ENCODE assay signal across 8 mouse cellular contexts in the genomic region with DNA sequence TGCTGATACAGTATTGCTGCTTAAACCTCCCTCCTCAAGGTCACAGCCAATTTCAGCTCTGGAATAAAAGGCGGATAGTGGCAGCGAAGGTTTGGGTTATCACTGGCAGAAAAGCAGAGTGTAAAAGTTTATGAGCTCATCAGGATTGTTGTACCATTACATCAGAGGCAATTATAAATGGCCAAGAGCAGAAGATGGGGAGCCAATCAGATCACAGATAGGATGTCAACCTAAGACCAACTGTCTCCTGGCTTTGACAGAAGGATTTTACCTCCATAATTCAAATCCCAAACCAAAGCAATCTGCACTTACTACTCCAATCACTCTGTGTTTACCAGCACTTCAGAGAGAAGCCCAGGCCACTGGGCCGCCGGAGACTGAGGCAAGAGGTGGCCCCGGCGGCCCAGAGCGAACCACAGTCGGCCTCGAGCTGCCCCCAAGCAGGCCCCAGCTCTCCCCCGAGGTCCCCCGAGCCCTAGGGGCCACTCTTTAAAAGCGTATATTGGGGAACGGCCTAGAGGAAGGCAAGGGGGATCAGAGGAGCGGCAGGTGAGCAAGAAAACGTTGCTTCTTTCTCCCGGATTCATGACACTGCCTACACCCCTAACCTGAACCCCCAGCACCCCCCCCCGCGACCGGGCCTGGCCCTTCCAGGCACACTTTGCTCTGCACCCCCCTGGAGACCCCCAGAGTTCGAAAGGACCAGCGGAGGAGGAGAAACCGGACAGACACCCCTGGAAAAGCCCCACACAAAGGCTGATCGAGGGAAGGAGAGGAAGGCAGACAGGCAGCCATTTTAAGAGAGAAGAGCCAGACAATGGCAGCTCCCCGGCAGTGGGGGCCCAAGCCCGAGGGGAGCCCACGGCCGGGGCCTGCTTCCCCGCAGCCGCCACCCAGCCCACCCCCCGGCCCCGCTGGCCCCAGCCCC. TPM values are rescaled to one million over a fixed set of nuclear protein-coding genes. Genes with fewer than 3 reads are reported as not detected.
DNase-seq lines count a peak whose midpoint lies in the region; ATAC-seq lines count a peak whose summit lies in the region.

No protein-coding gene starts in this region.

- peak; percentile 78 for DNase-seq in CD4-positive, CD25-positive, alpha-beta regulatory T cell, adult 2 months (ENCODE audit: low read depth, low spot score)
- peak; percentile 53 for DNase-seq in adrenal gland, postnatal 10 days
- DNase-seq in embryonic facial prominence, embryonic 11.5 days (ENCODE audit: low spot score): peak; percentile 70
- peak; percentile 85 for DNase-seq in heart, embryonic 10.5 days (ENCODE audit: low spot score)
- DNase-seq in liver, embryonic 13.5 days: peak; percentile 42
- peak; percentile 48 for DNase-seq in neural tube, embryonic 11.5 days (ENCODE audit: low spot score)
- peak; percentile 66 for DNase-seq in thymus, postnatal 0 days (ENCODE audit: low spot score)

- peak overlapping the region; percentile 100 for H3K4me3 ChIP-seq in embryonic facial prominence, embryonic 11.5 days (ENCODE audit: low read depth, low read length)
- peak overlapping the region; percentile 95 for H3K4me3 ChIP-seq in heart, embryonic 10.5 days
- peak overlapping the region; percentile 100 for H3K4me3 ChIP-seq in kidney, embryonic 14.5 days (ENCODE audit: low read length)
- H3K4me3 ChIP-seq in liver, embryonic 13.5 days (replicated peaks): peak overlapping the region; percentile 100
- peak overlapping the region; percentile 100 for H3K4me3 ChIP-seq in neural tube, embryonic 11.5 days (ENCODE audit: low read depth, low read length)

- WGBS in embryonic facial prominence, embryonic 11.5 days: 1% methylated on average over 25 of the region's 31 CpGs
- WGBS in heart, embryonic 10.5 days: 0% methylated on average over 30 of the region's 31 CpGs
- WGBS in kidney, embryonic 14.5 days: 1% methylated on average over 25 of the region's 31 CpGs
- WGBS in liver, embryonic 13.5 days (ENCODE audit: insufficient replicate concordance): 1% methylated on average over 31 of the region's 31 CpGs
- under 1% methylated on average over 22 of the region's 31 CpGs for WGBS in neural tube, embryonic 11.5 days

- H3K9ac ChIP-seq in embryonic facial prominence, embryonic 11.5 days (replicated peaks; ENCODE audit: low read length): peak overlapping the region; percentile 100
- peak overlapping the region; percentile 100 for H3K9ac ChIP-seq in kidney, embryonic 14.5 days (ENCODE audit: low read depth, low read length)
- H3K9ac ChIP-seq in liver, embryonic 13.5 days: peak overlapping the region; percentile 100
- peak overlapping the region; percentile 100 for H3K9ac ChIP-seq in neural tube, embryonic 11.5 days (ENCODE audit: low read length)

- no peak for ATAC-seq in embryonic facial prominence, embryonic 11.5 days (replicated peaks; ENCODE audit: insufficient number of reproducible peaks, low FRiP score, low TSS enrichment, low read depth)
- ATAC-seq in kidney, embryonic 14.5 days (ENCODE audit: low FRiP score, low TSS enrichment): no peak
- no peak for ATAC-seq in liver, embryonic 13.5 days (ENCODE audit: low read depth)
- no peak for ATAC-seq in neural tube, embryonic 11.5 days (ENCODE audit: insufficient read depth, low FRiP score, low TSS enrichment)

- H3K4me1 ChIP-seq in embryonic facial prominence, embryonic 11.5 days (ENCODE audit: control insufficient read depth, insufficient read depth, low read length): peaks cover 6% of the 10 kb centered on the region
- H3K4me1 ChIP-seq in heart, embryonic 10.5 days: peaks cover 48% of the 10 kb centered on the region
- peaks cover 49% of the 10 kb centered on the region for H3K4me1 ChIP-seq in kidney, embryonic 14.5 days (ENCODE audit: control insufficient read depth, insufficient read depth, low read length)
- peaks cover 66% of the 10 kb centered on the region for H3K4me1 ChIP-seq in liver, embryonic 13.5 days (replicated peaks)
- H3K4me1 ChIP-seq in neural tube, embryonic 11.5 days (ENCODE audit: control insufficient read depth, insufficient read depth, low read length): peaks cover 31% of the 10 kb centered on the region

- no peaks in the 10 kb centered on the region for H3K9me3 ChIP-seq in embryonic facial prominence, embryonic 11.5 days (replicated peaks; ENCODE audit: control insufficient read depth, low read length)
- H3K9me3 ChIP-seq in heart, embryonic 10.5 days: no peaks in the 10 kb centered on the region
- H3K9me3 ChIP-seq in kidney, embryonic 14.5 days (ENCODE audit: control insufficient read depth, low read length): no peaks in the 10 kb centered on the region
- no peaks in the 10 kb centered on the region for H3K9me3 ChIP-seq in liver, embryonic 13.5 days (replicated peaks)
- H3K9me3 ChIP-seq in neural tube, embryonic 11.5 days (ENCODE audit: control insufficient read depth, low read length): no peaks in the 10 kb centered on the region

- H3K36me3 ChIP-seq in embryonic facial prominence, embryonic 11.5 days (replicated peaks; ENCODE audit: control insufficient read depth, insufficient read depth, low read depth, low read length): no peaks in the 10 kb centered on the region; the same call in 1 of the 2 replicates
- H3K36me3 ChIP-seq in heart, embryonic 10.5 days: peaks cover 17% of the 10 kb centered on the region
- H3K36me3 ChIP-seq in kidney, embryonic 14.5 days (ENCODE audit: control insufficient read depth, insufficient read depth, low read length): peaks cover 16% of the 10 kb centered on the region; the same call in 1 of the 2 replicates
- peaks cover 27% of the 10 kb centered on the region for H3K36me3 ChIP-seq in liver, embryonic 13.5 days
- peaks cover 2% of the 10 kb centered on the region for H3K36me3 ChIP-seq in neural tube, embryonic 11.5 days (ENCODE audit: control insufficient read depth, insufficient read depth, low read length)

- peak overlapping the region; percentile 100 for H3K27ac ChIP-seq in embryonic facial prominence, embryonic 11.5 days (replicated peaks; ENCODE audit: low read depth, low read length)
- peak overlapping the region; percentile 100 for H3K27ac ChIP-seq in heart, embryonic 10.5 days
- H3K27ac ChIP-seq in kidney, embryonic 14.5 days (ENCODE audit: low read depth, low read length): peak overlapping the region; percentile 100
- H3K27ac ChIP-seq in liver, embryonic 13.5 days: peak overlapping the region; percentile 100
- peak overlapping the region; percentile 100 for H3K27ac ChIP-seq in neural tube, embryonic 11.5 days (ENCODE audit: low read depth, low read length)

- no peaks in the 10 kb centered on the region for H3K27me3 ChIP-seq in embryonic facial prominence, embryonic 11.5 days (ENCODE audit: control insufficient read depth, insufficient read depth, low read length)
- H3K27me3 ChIP-seq in heart, embryonic 10.5 days (ENCODE audit: insufficient read depth, poor library complexity, severe bottlenecking): no peaks in the 10 kb centered on the region
- H3K27me3 ChIP-seq in kidney, embryonic 14.5 days (ENCODE audit: control insufficient read depth, insufficient read depth, low read length): no peaks in the 10 kb centered on the region
- no peaks in the 10 kb centered on the region for H3K27me3 ChIP-seq in liver, embryonic 13.5 days
- H3K27me3 ChIP-seq in neural tube, embryonic 11.5 days (ENCODE audit: control insufficient read depth, insufficient read depth, low read length): no peaks in the 10 kb centered on the region

- peak overlapping the region; percentile 80 for H3K4me2 ChIP-seq in embryonic facial prominence, embryonic 11.5 days (ENCODE audit: low read depth, low read length)
- H3K4me2 ChIP-seq in kidney, embryonic 14.5 days (replicated peaks; ENCODE audit: low read depth, low read length): peak overlapping the region; percentile 77
- peak overlapping the region; percentile 99 for H3K4me2 ChIP-seq in liver, embryonic 13.5 days
- H3K4me2 ChIP-seq in neural tube, embryonic 11.5 days (ENCODE audit: low read depth): peak overlapping the region; percentile 99

RNA-seq across cellular contexts. Expression of gene Arid1a, which starts 4.8 kb away (rescaled TPM):
- total RNA-seq in adrenal gland, postnatal 10 days (2021): 10 to 100 TPM; 46.7 to 63.4 TPM
- polyA plus RNA-seq in embryonic facial prominence, embryonic 11.5 days (2014; fragmentation: Nextera tagmentation; extraction: Ambion mirVana): 32.6 and 36.3 TPM in 2 replicates
- 23.8 and 31.5 TPM in 2 replicates for polyA plus RNA-seq in heart, embryonic 10.5 days (2016; fragmentation: Nextera tagmentation; extraction: Ambion mirVana)
- polyA plus RNA-seq in kidney, embryonic 14.5 days (2014; fragmentation: Nextera tagmentation; extraction: Ambion mirVana): 40.5 and 51.7 TPM in 2 replicates
- 8.0 and 9.0 TPM in 2 replicates for polyA plus RNA-seq in liver, embryonic 13.5 days (2015; fragmentation: Nextera tagmentation; extraction: Ambion mirVana)
- 42.5 and 43.1 TPM in 2 replicates for polyA plus RNA-seq in neural tube, embryonic 11.5 days (2014; fragmentation: Nextera tagmentation; extraction: Ambion mirVana)
- polyA plus RNA-seq in thymus, postnatal 0 days (2015; fragmentation: Nextera tagmentation; extraction: Ambion mirVana): 25.3 and 36.5 TPM in 2 replicates
